Mouse (Mus musculus) ES-E14 (cell line): ENCODE data around the gene Tmem145. TPM values are rescaled to one million over a fixed set of nuclear protein-coding genes. Genes with fewer than 3 reads are reported as not detected.

Source experiments
- DNase-seq: peaks from one replicate; pipeline ENCODE4 v3.0.0-alpha.2; 2013; ENCODE audit warnings: low read depth, low spot score
- H3K27ac ChIP-seq: 2 replicates; pipeline ENCODE4 v1.5.1; 2012; ENCODE audit warnings: low read depth, mild to moderate bottlenecking, low read length, moderate library complexity, mixed read lengths; ENCODE audit not compliant: poor library complexity, insufficient read depth, severe bottlenecking
- H3K36me3 ChIP-seq: 2 replicates; pipeline ENCODE4 v1.6.1; 2012; ENCODE audit warnings: mild to moderate bottlenecking, low read length, moderate library complexity, mixed read lengths; ENCODE audit not compliant: control insufficient read depth, poor library complexity, insufficient read depth, severe bottlenecking
- H3K4me1 ChIP-seq, 2 experiments: fragments of 150-350 bp in 1 of 2; sonication (generic) in 1 of 2; 2 replicates each; pipeline ENCODE4 v1.6.1; 2012; ENCODE audit warnings: low read length in 2 of 2, mild to moderate bottlenecking in 1 of 2, mixed read lengths in 1 of 2; ENCODE audit not compliant: control insufficient read depth in 2 of 2, insufficient read depth in 2 of 2, poor library complexity in 1 of 2
- H3K4me3 ChIP-seq, 2 experiments: fragments of 150-350 bp in 1 of 2; sonication (generic) in 1 of 2; 2 replicates each; pipeline ENCODE4 v1.5.1; 2012; ENCODE audit warnings: low read length in 2 of 2, low read depth in 1 of 2, mild to moderate bottlenecking in 1 of 2, mixed read lengths in 1 of 2; ENCODE audit not compliant: insufficient read depth in 1 of 2, poor library complexity in 1 of 2, severe bottlenecking in 1 of 2
- H3K9ac ChIP-seq: 2 replicates; pipeline ENCODE4 v1.6.1; 2012; ENCODE audit warnings: low read depth, mild to moderate bottlenecking, low read length, mixed read lengths; ENCODE audit not compliant: poor library complexity, insufficient read depth, severe bottlenecking
- H3K9me3 ChIP-seq: fragments of 150-350 bp; sonication (generic); 2 replicates; pipeline ENCODE4 v1.6.1; 2012; ENCODE audit warnings: low read depth, mild to moderate bottlenecking, low read length; ENCODE audit not compliant: control insufficient read depth, insufficient read depth
- CHD2 ChIP-seq: IDR thresholded peaks from 2 replicates; pipeline ENCODE4 v1.6.1; 2014; ENCODE audit warnings: mild to moderate bottlenecking, low read depth, low read length, inconsistent platforms
- HCFC1 ChIP-seq: IDR thresholded peaks from 2 replicates; pipeline ENCODE4 v1.6.1; 2012; ENCODE audit warnings: low read length, inconsistent platforms, borderline replicate concordance; ENCODE audit not compliant: insufficient read depth
- MAFK ChIP-seq: IDR thresholded peaks from 2 replicates; pipeline ENCODE4 v1.6.1; 2014; ENCODE audit warnings: mild to moderate bottlenecking, low read depth, low read length, inconsistent platforms; ENCODE audit not compliant: insufficient read depth
- ZC3H11A ChIP-seq: IDR thresholded peaks from 2 replicates; pipeline ENCODE4 v1.6.1; 2012; ENCODE audit warnings: low read depth, mild to moderate bottlenecking, inconsistent platforms, low read length, borderline replicate concordance
- ZNF384 ChIP-seq: IDR thresholded peaks from 2 replicates; pipeline ENCODE4 v1.6.1; 2012; ENCODE audit warnings: low read depth, low read length, inconsistent platforms
- in situ Hi-C, 2 experiments: fragments of 600-800 bp; cut with MboI; formaldehyde crosslinking; loops; one replicate each; pipeline ENCODE4 v1.15.1; 2025; ENCODE audit warnings: low sequenced_read_pairs in 2 of 2, inconsistent platforms in 1 of 2; ENCODE audit not compliant: unreplicated experiment in 2 of 2
- total RNA-seq: library from RNA; depleted of rRNA; stranded (reverse); fragments of 300-350 nt; gene quantifications from 2 replicates; pipeline ENCODE4 v1.2.3, GENCODE M21; 2012

Gene Tmem145
- total RNA-seq, 1 experiment: 1.2 TPM

DNA sequence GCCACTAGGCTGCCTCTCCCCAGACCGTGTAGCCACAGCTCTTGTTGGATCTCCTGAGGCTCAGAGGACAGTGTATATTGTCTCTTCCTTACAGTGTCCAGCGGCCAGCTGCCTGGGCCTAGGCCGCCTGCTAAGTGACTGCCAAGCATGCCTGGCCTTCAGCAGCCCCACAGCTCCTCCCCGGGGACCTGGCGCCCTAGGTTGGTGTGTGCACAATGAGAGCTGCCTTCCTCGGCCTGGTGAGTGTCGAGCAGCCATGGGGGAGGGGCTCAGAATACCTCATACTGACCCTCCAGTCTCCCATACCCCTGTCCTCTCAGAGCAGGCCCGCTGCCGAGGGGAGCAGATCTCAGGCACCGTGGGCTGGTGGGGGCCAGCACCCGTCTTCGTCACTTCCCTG is 28.6 kb downstream of the Tmem145 start:
- Histone ChIP-seq H3K9ac (no peak overlapping the region), H3K4me3 (no peak overlapping the region), H3K27ac (no peak overlapping the region), H3K4me1 (no peaks in the 10 kb centered on the region), H3K36me3 (peaks cover 31% of the 10 kb centered on the region; the same call in 1 of the 2 replicates), H3K9me3 (no peaks in the 10 kb centered on the region)
- in situ Hi-C loops: no loop called here
- TF ChIP-seq CHD2 (no peak), ZC3H11A (no peak), MAFK (no peak), ZNF384 (no peak), HCFC1 (no peak)
- no peak for DNase-seq

DNA sequence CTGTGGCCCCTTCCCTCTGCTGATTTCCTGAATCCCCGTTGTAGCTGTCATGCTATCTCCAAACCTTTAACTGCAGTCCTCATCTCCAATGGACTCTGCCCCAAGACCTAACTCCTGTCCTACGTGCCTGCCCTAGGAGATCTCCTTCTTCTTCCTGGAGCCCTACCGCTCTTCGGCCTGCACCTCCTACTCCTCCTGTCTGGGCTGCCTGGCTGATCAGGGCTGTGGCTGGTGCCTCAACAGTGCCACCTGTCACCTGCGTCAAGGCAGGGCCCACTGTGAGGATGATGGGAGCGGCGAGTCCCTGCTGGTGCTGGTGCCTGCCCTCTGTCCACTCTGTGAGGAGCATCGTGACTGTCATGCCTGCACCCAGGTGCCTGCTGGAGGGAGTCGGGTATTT is 33.4 kb downstream of the Tmem145 start:
- Histone ChIP-seq H3K4me3 (no peak overlapping the region), H3K9ac (no peak overlapping the region), H3K9me3 (no peaks in the 10 kb centered on the region), H3K4me1 (no peaks in the 10 kb centered on the region), H3K27ac (no peak overlapping the region), H3K36me3 (peaks cover 13% of the 10 kb centered on the region; the same call in 1 of the 2 replicates)
- in situ Hi-C loops: no loop called here
- no peak for DNase-seq
- TF ChIP-seq CHD2 (no peak), ZC3H11A (no peak), HCFC1 (no peak), MAFK (no peak), ZNF384 (no peak)

DNA sequence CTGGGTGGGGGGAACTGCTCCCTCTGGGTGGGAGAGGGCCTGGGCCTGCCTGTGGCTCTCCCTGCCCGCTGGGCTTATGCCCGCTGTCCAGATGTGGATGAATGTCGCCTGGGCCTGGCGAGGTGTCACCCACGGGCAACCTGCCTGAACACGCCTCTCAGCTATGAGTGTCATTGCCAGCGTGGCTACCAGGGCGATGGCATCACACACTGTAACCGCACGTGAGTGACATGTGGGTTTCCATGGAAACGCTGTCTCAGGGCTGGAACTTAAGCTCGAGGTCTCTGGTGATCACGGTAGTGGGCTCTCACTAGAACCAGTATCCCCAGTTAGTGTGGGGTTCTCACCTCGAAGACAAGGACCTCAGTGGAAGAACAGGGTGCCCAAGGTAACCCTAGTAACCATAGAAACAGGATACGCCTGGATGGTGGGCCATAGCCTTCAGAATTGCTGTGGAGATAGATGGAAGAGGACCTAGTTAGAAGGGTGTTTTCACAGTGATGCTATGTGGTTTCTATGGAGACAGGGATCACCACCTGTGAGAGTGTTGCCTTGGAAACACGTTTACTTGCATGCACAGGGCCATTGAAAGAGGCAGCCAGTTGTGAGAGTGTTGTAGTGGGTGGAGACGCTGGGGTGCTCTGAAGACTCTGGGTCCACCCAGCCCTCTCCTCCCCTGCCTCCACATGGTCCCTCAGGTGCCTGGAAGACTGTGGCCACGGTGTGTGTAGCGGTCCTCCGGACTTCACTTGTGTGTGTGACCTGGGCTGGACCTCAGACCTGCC is 35.3 kb downstream of the Tmem145 start:
- Histone ChIP-seq H3K36me3 (peaks cover 6% of the 10 kb centered on the region; the same call in 1 of the 2 replicates), H3K9ac (no peak overlapping the region), H3K4me3 (no peak overlapping the region), H3K4me1 (peaks cover 0 to 10% of the 10 kb centered on the region in 2 experiments; a peak in 2 of 4 replicates), H3K9me3 (no peaks in the 10 kb centered on the region), H3K27ac (no peak overlapping the region)
- TF ChIP-seq ZC3H11A (no peak), MAFK (no peak)
- DNase-seq: no peak
- in situ Hi-C loops: no loop called here

- DNase-seq: no peak
- H3K4me1 ChIP-seq: peaks cover 0 to 11% of the 10 kb centered on the region in 2 experiments; a peak in 2 of 4 replicates
- no peak overlapping the region for H3K27ac ChIP-seq
- no peaks in the 10 kb centered on the region for H3K9me3 ChIP-seq
- no peak overlapping the region for H3K4me3 ChIP-seq
- H3K9ac ChIP-seq: no peak overlapping the region
- in situ Hi-C loops: no loop called here
- H3K36me3 ChIP-seq: peaks cover 23% of the 10 kb centered on the region; the same call in 1 of the 2 replicates
- no peak for TF ChIP-seq CHD2
- TF ChIP-seq ZNF384: no peak
- TF ChIP-seq HCFC1: no peak
- TF ChIP-seq ZC3H11A: no peak
- no peak for TF ChIP-seq MAFK
Measured at GRCm38 (mm10) chr7:25348861-25349260, 43.0 kb downstream of the Tmem145 start.
